Mouse (Mus musculus) liver, adult 2 months (tissue): ENCODE measurements at regions not wholly inside any gene's neighbourhood (a gene's known extent, or its start where the extent isn't known, plus 50 kb on each side); places are given as distances from the start of the nearest gene placed in this dataset.

Experiments
- CTCF ChIP-seq: fragments of 200-500 bp; IDR thresholded peaks from 2 replicates; pipeline ENCODE4 v1.5.1; 2011; ENCODE audit warnings: low read depth, low read length, control low read depth
- POLR2A ChIP-seq: fragments of 200-500 bp; IDR thresholded peaks from 2 replicates; pipeline ENCODE4 v1.6.1; 2011; ENCODE audit warnings: low read length, control low read depth; ENCODE audit not compliant: insufficient read depth; ENCODE audit errors: extremely low read depth

DNA sequence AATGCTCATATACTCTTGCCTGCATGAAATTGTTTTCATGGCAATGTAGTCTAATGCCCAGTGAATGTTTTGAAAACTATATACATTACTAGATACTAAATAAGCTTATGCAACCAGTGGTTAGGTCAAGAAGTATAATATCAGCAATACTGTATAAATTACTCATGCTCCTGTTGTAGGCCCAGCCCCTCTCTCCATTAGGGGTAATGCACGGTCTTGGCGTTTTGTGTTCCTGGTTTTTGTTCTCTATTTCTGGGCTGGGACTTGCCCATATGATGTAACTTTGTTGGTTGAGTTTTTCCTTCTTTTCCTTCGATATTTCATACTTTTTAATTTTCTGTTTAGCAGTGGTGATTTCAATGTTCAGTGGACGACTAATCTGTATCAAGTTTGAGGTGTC, 104.9 kb upstream of the Ptger4 start:
- TF ChIP-seq CTCF (no peak), POLR2A (no peak)
